Mouse (Mus musculus): ENCODE measurements at regions not wholly inside any gene's neighbourhood (a gene's known extent, or its start where the extent isn't known, plus 50 kb on each side); places are given as distances from the start of the nearest gene placed in this dataset.

DNA sequence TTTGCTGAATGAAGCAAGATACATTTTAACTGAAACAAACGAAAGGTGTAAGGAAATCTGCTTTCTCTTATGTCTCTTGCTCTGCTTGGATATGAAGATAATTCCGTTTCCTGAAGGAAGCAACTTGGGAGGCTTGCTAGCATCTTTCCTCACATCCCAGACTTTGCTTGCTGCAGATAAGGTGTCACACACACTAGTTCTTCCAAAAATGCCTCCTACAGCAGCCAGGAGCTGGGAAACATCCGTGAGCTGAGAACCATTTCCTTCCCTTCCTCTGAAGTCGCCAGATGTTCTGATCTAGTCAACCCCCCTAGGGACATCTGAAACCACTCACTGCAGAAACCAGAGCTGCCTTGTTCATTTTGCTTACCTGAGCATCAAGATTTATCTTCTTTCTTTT, 157.8 kb upstream of the Ank start:
- TF ChIP-seq MAFK (IDR thresholded peaks at IDR 0.05; ENCODE audit: insufficient read depth, low read depth, low read length), result no peak
- no peak for TF ChIP-seq ZNF384 (IDR thresholded peaks at IDR 0.05; ENCODE audit: low read depth, low read length)
